Mouse (Mus musculus): Measurements from ENCODE around the gene Rack1. TPM values are rescaled to one million over a fixed set of nuclear protein-coding genes. Genes with fewer than 3 reads are reported as not detected.

Rack1 gene
- total and polyA plus RNA-seq, 3 experiments, result 3,744 to 6,330 (median 5,265) TPM

GRCm38 (mm10) chr11:48801831-48802772 lies 2.0 kb downstream of the Rack1 start:
- peaks cover 12 to 61% of the 10 kb centered on the region in 2 experiments for H3K4me1 ChIP-seq (ENCODE audit: control insufficient read depth in 1 of 2, insufficient read depth in 2 of 2)

GRCm38 (mm10) chr11:48803988-48804387 lies 3.9 kb downstream of the Rack1 start:
- peaks cover 10 to 61% of the 10 kb centered on the region in 2 experiments for H3K4me1 ChIP-seq (ENCODE audit: control insufficient read depth in 1 of 2, insufficient read depth in 2 of 2)
- peak overlapping the region in 1 of 3 experiments; percentile 5 for H3K4me3 ChIP-seq (replicated peaks in 1 of 3; ENCODE audit: low read depth in 2 of 3, low read length in 2 of 3, poor library complexity in 1 of 3)
- no peak for DNase-seq (ENCODE audit: extremely low read depth)
- TF ChIP-seq POLR2A (IDR thresholded peaks at IDR 0.05; ENCODE audit: low read depth, low read length) (peak; percentile 7; the same call in 1 of the 2 replicates), MYC (IDR thresholded peaks at IDR 0.05; ENCODE audit: low read depth, low read length) (no peak)
- peaks cover 47% of the 10 kb centered on the region for H3K79me2 ChIP-seq (replicated peaks; ENCODE audit: control insufficient read depth, extremely low read depth, insufficient read depth, poor library complexity, severe bottlenecking)
- H3K9me3 ChIP-seq (replicated peaks; ENCODE audit: low read length), result no peaks in the 10 kb centered on the region
- no peak overlapping the region for H3K27ac ChIP-seq (ENCODE audit: insufficient read depth, low read depth)
- H3K27me3 ChIP-seq (replicated peaks), result no peaks in the 10 kb centered on the region
- dilution Hi-C loops (cut with MboI; ENCODE audit: extremely low pct_ligation_motif_present, extremely low pct_unique_long_range_greater_than_20kb, low sequenced_read_pairs), result no loop called here
- no peak overlapping the region for H3K4me2 ChIP-seq (ENCODE audit: insufficient read depth, low read depth, poor library complexity, severe bottlenecking)
- no peak overlapping the region; the same call in 1 of the 2 replicates for H3K9ac ChIP-seq (ENCODE audit: insufficient read depth, low read depth)
- peaks cover 76 to 79% of the 10 kb centered on the region in 2 experiments for H3K36me3 ChIP-seq (replicated peaks in 1 of 2; ENCODE audit: control insufficient read depth in 1 of 2, insufficient read depth in 1 of 2, low read length in 1 of 2)
- in situ Hi-C loops (cut with MboI; ENCODE audit: low pct_ligation_motif_present, low pct_unique_long_range_greater_than_20kb, low sequenced_read_pairs), result no loop called here

More at GRCm38 (mm10) chr11:48801831-48802772, 2.0 kb downstream of the Rack1 start:
- peak overlapping the region; percentile 18 for H3K27ac ChIP-seq (ENCODE audit: insufficient read depth, low read depth)
- H3K9ac ChIP-seq (ENCODE audit: insufficient read depth, low read depth), result peak overlapping the region; percentile 100
- in situ Hi-C loops (cut with MboI; ENCODE audit: low pct_ligation_motif_present, low pct_unique_long_range_greater_than_20kb, low sequenced_read_pairs) (no loop called here), dilution Hi-C loops (cut with MboI; ENCODE audit: extremely low pct_ligation_motif_present, extremely low pct_unique_long_range_greater_than_20kb, low sequenced_read_pairs) (no loop called here)
- peaks cover 66% of the 10 kb centered on the region for H3K79me2 ChIP-seq (replicated peaks; ENCODE audit: control insufficient read depth, extremely low read depth, insufficient read depth, poor library complexity, severe bottlenecking)
- H3K4me2 ChIP-seq (ENCODE audit: insufficient read depth, low read depth, poor library complexity, severe bottlenecking), result peak overlapping the region; percentile 96
- no peaks in the 10 kb centered on the region for H3K9me3 ChIP-seq (replicated peaks; ENCODE audit: low read length)
- peaks cover 59 to 63% of the 10 kb centered on the region in 2 experiments for H3K36me3 ChIP-seq (replicated peaks in 1 of 2; ENCODE audit: control insufficient read depth in 1 of 2, insufficient read depth in 1 of 2, low read length in 1 of 2)
- peak overlapping the region; percentile 77 to 96 (median 89) for H3K4me3 ChIP-seq (replicated peaks in 1 of 3; ENCODE audit: low read depth in 2 of 3, low read length in 2 of 3, poor library complexity in 1 of 3)
- H3K27me3 ChIP-seq (replicated peaks), result no peaks in the 10 kb centered on the region
- no peak for TF ChIP-seq RCOR1 (conservative IDR thresholded peaks at IDR 0.05; ENCODE audit: low read depth, low read length)
- 0 out of 2 replicates have a peak, but pooled peaks have one; percentile 8 for TF ChIP-seq CHD2 (IDR thresholded peaks at IDR 0.05; ENCODE audit: low read length)
- TF ChIP-seq USF1 (IDR thresholded peaks at IDR 0.05; ENCODE audit: low read depth, low read length), result no peak
- TF ChIP-seq POLR2AphosphoS2 (IDR thresholded peaks at IDR 0.05; ENCODE audit: low read depth, low read length), result peak; percentile 70
- no peak for TF ChIP-seq JUN (IDR thresholded peaks at IDR 0.05; ENCODE audit: insufficient read depth, low read depth, low read length)
- TF ChIP-seq EP300 (IDR thresholded peaks at IDR 0.05; ENCODE audit: low read length), result no peak
- TF ChIP-seq HCFC1 (IDR thresholded peaks at IDR 0.05; ENCODE audit: low read depth, low read length), result no peak
- no peak for TF ChIP-seq ZNF384 (IDR thresholded peaks at IDR 0.05; ENCODE audit: low read depth, low read length)
- TF ChIP-seq PAX5 (IDR thresholded peaks at IDR 0.05; ENCODE audit: low read length), result no peak
- no peak for TF ChIP-seq MAFK (IDR thresholded peaks at IDR 0.05; ENCODE audit: insufficient replicate concordance, low read length)
- no peak for TF ChIP-seq JUND (conservative IDR thresholded peaks at IDR 0.05; ENCODE audit: low read depth, low read length)
- TF ChIP-seq RAD21 (IDR thresholded peaks at IDR 0.05; ENCODE audit: low read depth, low read length), result no peak
- no peak for TF ChIP-seq NRF1 (IDR thresholded peaks at IDR 0.05; ENCODE audit: low read depth, low read length)
- TF ChIP-seq UBTF (IDR thresholded peaks at IDR 0.05; ENCODE audit: low read depth, low read length), result no peak
- TF ChIP-seq ZC3H11A (IDR thresholded peaks at IDR 0.05; ENCODE audit: low read depth, low read length), result no peak
- TF ChIP-seq TCF12 (IDR thresholded peaks at IDR 0.05; ENCODE audit: low read depth, low read length), result no peak
- TF ChIP-seq GABPA (IDR thresholded peaks at IDR 0.05; ENCODE audit: insufficient replicate concordance, low read depth, low read length), result no peak
- TF ChIP-seq MEF2A (IDR thresholded peaks at IDR 0.05; ENCODE audit: borderline replicate concordance, low read depth, low read length), result no peak
- TF ChIP-seq POLR2A (IDR thresholded peaks at IDR 0.05; ENCODE audit: low read depth, low read length), result peak; percentile 45
- TF ChIP-seq CHD1 (IDR thresholded peaks at IDR 0.05; ENCODE audit: low read depth, low read length), result peak; percentile 76
- TF ChIP-seq TBP (conservative IDR thresholded peaks at IDR 0.05; ENCODE audit: low read depth, low read length), result no peak
- 0 out of 2 replicates have a peak, but pooled peaks have one; percentile 24 for TF ChIP-seq MAX (IDR thresholded peaks at IDR 0.05; ENCODE audit: low read length)
- TF ChIP-seq IRF4 (IDR thresholded peaks at IDR 0.05; ENCODE audit: low read depth, low read length), result no peak
- no peak for TF ChIP-seq ZKSCAN1 (IDR thresholded peaks at IDR 0.05; ENCODE audit: borderline replicate concordance, low read depth, low read length)
- TF ChIP-seq ETS1 (conservative IDR thresholded peaks at IDR 0.05; ENCODE audit: low read depth, low read length), result no peak
- TF ChIP-seq MYC (IDR thresholded peaks at IDR 0.05; ENCODE audit: low read depth, low read length), result 0 out of 2 replicates have a peak, but pooled peaks have one; percentile 47
- TF ChIP-seq CTCF (conservative IDR thresholded peaks at IDR 0.05 in 1 of 2, IDR thresholded peaks at IDR 0.05 in 1 of 2; ENCODE audit: low read depth in 2 of 2, low read length in 2 of 2), result no peak
- TF ChIP-seq MAZ (IDR thresholded peaks at IDR 0.05; ENCODE audit: low read depth, low read length), result no peak
- TF ChIP-seq ELF1 (IDR thresholded peaks at IDR 0.05; ENCODE audit: low read depth, low read length), result no peak
- no peak for TF ChIP-seq KAT2A (IDR thresholded peaks at IDR 0.05; ENCODE audit: insufficient replicate concordance, low read length)
- TF ChIP-seq E2F4 (IDR thresholded peaks at IDR 0.05; ENCODE audit: insufficient replicate concordance, low read depth, low read length), result no peak
- TF ChIP-seq NELFE (IDR thresholded peaks at IDR 0.05; ENCODE audit: low read depth, low read length), result no peak
- no peak for TF ChIP-seq ZMIZ1 (IDR thresholded peaks at IDR 0.05; ENCODE audit: low read depth, low read length)
- no peak; the same call in 1 of the 2 replicates for TF ChIP-seq SIN3A (IDR thresholded peaks at IDR 0.05; ENCODE audit: low read length)
- TF ChIP-seq MXI1 (IDR thresholded peaks at IDR 0.05; ENCODE audit: low read depth, low read length), result peak; percentile 60; the same call in 1 of the 2 replicates
- TF ChIP-seq SMC3 (IDR thresholded peaks at IDR 0.05; ENCODE audit: low read depth, low read length), result no peak
- TF ChIP-seq USF2 (conservative IDR thresholded peaks at IDR 0.05; ENCODE audit: low read depth, low read length), result no peak
- TF ChIP-seq BHLHE40 (IDR thresholded peaks at IDR 0.05; ENCODE audit: low read depth, low read length), result no peak
- no peak for DNase-seq (ENCODE audit: extremely low read depth)
